9 mouse cellular contexts compared by ENCODE assay signal in genomic region chr6:100893073-100893472, GRCm38 (mm10).
"Had no signal": no experiment of that assay in that cellular context is flagged by ENCODE, and none has a peak within 500 bp of the region (broad histone marks: within the 10 kb centered on the region; RNA-seq: fewer than 3 reads in every experiment).

No protein-coding gene starts in this region.

- ATAC-seq: midbrain, embryonic 15.5 days had no signal

- H3K4me1 ChIP-seq: liver, embryonic 15.5 days; midbrain, embryonic 15.5 days; neural tube, embryonic 12.5 days had no signal

- H3K27me3 ChIP-seq: liver, embryonic 15.5 days; midbrain, embryonic 15.5 days; neural tube, embryonic 12.5 days had no signal

- DNase-seq: kidney, postnatal 14 days; lung, adult 2 months; lung, postnatal 36 days; thymus, postnatal 4 days had no signal

- H3K27ac ChIP-seq: liver, embryonic 15.5 days; midbrain, embryonic 15.5 days; neural tube, embryonic 12.5 days; stomach, postnatal 0 days had no signal

- H3K9me3 ChIP-seq: liver, embryonic 15.5 days; midbrain, embryonic 15.5 days; neural tube, embryonic 12.5 days had no signal

- H3K4me2 ChIP-seq: liver, embryonic 11.5 days; liver, embryonic 15.5 days; midbrain, embryonic 15.5 days; neural tube, embryonic 12.5 days had no signal

- H3K4me3 ChIP-seq: liver, embryonic 15.5 days; midbrain, embryonic 15.5 days; neural tube, embryonic 12.5 days had no signal

- H3K36me3 ChIP-seq: liver, embryonic 15.5 days; midbrain, embryonic 15.5 days; neural tube, embryonic 12.5 days had no signal

- H3K9ac ChIP-seq: liver, embryonic 15.5 days; midbrain, embryonic 15.5 days; neural tube, embryonic 12.5 days had no signal
